Mouse (Mus musculus) kidney, postnatal 36 days (tissue): ENCODE data around the gene Il13.

Experiments used
- DNase-seq, 2 experiments: peaks; one replicate each; pipeline ENCODE4 v3.0.0; 2021 to 2022; ENCODE audit warnings: mixed read lengths in 2 of 2

Gene Il13

DNA sequence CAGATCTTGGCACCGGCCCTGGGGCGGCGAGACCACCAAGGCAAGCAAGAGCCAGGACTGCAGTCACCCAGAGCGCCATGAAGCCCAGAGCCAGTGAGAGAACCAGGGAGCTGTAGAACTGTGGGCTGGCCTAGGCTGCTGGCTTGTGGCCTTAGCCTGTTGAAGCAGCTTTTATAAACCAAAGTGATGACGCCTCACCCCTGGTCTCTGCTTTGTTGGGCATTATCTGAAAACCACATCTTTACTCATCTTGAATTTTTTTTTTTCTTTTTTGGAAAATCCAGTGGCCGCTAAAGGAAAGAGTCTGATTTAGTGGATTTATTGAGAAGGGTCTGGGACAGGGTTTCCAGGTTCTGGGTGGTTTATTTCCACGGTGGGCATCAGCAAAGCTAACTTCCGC, at the start of gene Il13:
Il13 (minus strand) TSS at position 147 of the 400 bp plus-strand sequence.
- no peak for DNase-seq

DNA sequence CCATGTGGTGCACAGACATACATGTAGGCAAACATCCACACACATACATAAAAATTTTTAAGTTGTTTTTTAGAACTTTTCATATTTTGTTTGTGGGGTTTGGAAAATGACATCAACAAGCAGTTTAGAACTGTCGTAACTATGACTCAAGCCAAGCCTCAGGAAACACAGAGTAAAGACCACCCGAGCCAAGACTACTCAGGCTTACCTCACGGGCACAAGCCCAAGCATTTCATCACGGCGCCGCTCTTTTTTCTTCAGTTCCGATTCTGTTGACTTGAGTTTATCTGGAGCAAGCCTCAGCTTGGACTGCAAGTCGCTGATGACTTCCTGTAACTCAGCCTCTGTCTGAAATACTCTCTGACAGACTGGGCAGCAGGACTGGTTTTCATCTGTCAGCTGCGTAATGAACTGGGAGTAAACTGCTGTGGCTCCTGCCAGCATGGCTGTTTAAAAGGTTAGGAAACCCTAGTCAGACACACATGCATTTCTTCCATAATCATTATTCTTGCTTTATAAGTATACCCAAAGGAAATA, 48.6 kb upstream of the Il13 start:
- DNase-seq: no peak

DNA sequence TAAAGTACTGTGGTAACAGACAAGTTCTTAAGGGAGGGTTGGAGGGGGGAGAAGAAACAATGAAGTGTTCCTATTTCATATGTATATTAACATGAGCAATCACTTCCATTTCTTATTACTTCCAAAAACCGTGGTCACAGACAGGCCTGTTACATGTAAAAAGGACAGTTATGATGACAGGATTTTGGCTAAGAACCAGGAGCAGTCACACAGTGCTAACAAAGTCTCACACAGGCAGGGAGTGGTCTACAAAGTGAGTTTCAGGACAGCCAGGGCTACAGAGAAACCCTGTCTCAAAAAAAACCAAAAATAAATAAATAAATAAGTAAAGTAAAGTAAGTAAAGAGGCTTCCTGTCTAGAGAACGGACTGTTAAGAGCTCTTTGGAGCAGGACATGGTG, 47.7 kb upstream of the Il13 start:
- DNase-seq: no peak

DNA sequence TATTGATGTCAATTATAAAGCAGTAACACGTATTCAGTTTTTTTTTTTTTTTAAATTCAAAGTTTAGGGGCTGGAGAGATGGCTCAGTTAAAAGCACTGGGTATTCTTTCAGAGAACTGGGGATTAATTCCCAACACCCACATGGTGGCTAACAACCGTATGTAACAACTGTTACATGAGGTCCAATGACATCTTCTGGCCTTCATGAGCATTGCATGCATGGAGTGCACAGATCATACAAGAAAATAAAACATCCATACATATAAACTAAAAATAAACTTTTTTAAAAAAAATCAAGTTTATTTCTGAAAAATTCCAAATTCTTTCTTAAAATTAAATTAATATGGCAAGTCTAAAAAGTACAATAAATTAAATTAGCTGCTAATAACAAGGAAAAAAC, 47.2 kb upstream of the Il13 start:
- DNase-seq: no peak

DNA sequence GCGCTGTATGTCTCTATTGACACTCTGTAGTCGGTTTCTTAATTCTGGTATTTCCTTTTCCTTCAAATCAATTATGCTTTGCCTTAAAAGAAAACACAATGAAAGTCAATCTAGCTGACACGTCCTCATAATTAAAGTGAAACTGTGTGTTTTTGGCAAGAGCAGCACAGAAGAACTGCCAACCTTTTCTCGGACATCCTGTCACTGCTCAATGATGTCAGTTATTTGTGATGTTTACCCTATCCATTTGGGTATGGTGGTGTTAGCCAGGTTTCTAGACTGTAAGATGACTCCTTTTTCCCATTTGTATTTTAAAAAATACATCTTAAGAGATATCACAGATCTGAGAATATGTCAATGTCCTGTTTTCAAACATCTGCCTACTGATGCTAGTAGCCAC, 45.6 kb upstream of the Il13 start:
- DNase-seq: peak in 1 of 2 experiments; percentile 8

DNA sequence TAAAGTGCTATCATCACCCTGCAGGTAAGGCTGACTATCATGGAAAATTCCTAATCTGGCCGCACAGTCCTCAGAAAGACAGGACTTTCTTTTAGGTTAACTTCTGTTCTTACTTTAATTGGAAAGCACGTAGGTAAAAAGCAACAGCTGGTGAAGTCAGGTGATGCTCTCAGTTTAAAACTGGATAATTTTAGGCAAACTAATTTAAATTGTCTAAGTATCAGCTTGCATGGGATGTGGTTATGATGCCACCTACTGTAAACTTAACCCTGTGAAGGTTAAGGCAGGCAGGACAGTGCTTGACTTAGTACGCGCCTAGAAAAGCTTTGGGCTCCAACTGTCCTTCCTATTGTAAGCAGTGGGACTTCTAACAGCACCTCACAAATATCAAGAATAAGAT, 36.9 kb upstream of the Il13 start:
- no peak for DNase-seq

DNA sequence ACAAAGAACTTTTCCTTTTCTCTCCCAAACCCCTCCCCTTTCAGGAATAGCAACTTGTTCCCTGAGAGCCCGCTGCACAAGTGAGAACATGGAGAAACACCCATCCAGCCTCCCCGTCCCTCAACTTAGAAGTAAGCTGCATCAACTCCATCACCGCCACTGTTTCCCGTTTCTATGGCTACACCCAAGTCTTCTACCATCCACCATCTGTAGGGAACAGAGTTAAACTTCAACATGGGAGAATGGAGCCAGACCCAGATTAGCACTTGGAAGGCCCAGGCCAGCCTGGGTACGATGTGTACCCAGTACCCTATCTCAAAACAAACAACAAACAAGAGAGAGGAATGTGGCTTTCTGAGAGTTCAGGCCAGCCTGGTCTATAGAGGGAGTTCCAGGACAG, 29.6 kb upstream of the Il13 start:
- no peak for DNase-seq

DNA sequence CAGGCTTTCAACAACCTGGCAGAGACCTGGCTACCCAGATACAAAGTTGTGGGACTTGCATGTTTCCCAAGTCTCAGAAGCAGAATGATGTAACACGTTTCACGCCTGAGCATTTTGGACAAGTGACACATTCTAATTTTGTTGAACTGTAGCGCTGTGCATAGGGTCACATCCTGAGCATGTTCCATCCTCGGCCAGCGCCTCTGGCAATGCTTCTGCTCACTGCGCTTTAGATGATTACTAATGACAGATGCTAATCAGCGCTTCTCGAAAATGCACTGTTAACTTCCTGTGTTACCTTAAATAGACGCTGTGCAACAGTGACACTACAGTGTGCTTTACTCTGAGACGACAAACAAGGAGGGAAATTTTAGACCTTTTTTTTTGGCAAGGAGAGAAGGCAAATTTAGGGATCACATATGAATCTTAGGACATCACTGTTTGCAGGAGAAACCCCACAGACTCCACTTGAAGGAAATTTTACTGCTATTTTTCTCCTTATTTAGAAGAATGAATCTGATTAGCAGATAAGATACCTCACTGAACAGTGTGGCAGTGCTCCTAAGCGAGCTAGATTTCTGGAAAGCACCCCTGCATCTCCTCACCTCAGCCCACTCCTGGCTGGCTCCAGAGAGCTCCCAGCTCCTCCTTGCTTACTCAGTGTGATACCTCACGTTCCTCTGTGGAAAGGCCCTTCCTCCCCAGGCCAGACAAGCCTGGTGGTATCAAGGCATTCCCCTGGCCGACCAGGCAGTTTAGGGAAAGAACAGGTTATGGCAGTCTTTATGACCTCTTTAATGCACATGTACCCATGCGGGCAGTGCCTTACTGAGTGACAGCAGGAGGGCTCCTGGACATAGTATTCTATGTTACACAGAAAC, 28.5 kb upstream of the Il13 start:
- DNase-seq: no peak

DNA sequence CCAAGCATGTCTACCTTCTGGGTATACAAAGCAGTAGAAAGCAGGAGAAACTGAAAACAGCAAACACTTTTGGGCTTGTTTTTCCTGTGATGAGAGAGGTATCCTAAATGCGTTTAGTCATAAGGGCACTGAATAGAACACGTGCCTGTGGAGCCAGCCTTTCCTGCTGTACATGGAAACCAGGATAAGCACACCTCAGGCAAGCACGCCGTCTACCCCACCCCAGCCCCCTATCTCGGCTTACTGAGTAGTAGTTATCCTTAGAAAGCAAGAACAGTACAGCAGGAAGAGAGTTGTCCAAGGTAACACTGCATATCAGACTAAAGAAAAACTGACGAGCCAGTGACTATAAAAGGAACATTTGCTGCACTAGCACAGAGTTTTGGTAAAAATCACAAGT, 23.3 kb upstream of the Il13 start:
- DNase-seq: no peak

DNA sequence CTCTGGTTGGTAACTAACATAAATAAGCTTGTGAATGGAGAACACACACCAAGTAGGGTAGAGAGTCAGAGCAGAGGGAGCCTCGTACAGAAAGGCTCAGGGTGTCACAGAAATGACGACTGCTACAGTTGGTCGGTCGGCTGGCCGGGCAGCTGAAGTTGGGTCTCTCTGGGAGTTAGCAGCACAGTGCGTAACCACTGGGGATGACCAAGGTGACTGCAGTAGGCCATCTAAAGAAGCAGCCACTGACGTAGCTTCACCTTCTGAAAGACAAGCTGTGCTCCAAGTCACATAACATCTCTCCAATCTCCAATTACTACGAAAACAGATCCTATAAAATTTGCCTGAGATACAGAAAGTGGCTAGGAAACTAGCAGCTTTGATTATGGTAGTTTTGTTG, 22.9 kb upstream of the Il13 start:
- no peak for DNase-seq

DNA sequence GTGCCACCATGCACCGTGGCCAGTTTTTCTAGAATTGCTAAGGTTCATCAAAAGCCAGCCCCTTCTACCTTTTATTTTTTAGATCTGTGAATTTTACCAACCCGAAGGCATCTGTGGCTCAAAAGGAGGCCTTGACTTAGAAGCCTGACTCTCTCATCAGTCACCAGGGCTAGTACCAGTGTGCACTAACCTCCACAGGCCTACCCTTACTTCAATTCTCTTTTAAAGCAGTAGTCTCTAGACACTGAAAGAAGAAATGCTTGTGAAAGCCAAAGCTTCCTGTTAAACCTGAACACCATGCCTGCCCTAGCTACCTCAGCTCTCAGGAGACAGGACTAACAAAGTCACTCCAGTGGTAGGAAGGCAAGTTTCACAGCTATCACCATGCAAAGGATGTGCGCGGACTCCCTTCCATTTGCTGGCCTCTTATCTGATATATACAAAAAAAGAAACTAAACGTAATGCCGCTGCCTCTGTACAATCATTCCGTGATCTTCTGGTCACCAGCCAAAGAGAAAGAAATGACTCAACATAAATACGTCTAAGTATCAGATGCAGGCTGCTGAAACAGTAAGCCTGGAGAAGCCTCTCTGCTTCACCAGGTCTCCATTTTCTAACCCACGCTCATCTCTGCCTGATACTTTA, 22.2 kb upstream of the Il13 start:
- no peak for DNase-seq

DNA sequence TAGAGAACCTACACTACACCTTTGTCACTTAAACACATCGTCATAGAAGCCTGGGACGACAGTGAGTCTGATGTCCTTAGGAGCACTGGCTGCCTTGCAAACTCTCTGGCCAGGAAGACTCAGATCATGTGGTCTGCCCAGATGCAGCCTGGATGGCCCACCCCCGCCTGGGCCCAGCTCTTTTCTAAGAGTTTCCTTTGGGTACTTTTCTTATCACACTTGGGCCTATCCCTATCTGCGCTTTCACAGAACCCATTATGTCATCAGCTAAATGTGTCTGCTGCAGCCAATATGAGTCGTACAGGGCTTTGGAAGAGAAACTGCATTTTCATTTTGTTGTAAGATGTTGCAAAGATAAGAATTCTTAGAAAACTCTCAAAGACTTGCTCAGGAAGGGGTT, 20.5 kb upstream of the Il13 start:
- no peak for DNase-seq

DNA sequence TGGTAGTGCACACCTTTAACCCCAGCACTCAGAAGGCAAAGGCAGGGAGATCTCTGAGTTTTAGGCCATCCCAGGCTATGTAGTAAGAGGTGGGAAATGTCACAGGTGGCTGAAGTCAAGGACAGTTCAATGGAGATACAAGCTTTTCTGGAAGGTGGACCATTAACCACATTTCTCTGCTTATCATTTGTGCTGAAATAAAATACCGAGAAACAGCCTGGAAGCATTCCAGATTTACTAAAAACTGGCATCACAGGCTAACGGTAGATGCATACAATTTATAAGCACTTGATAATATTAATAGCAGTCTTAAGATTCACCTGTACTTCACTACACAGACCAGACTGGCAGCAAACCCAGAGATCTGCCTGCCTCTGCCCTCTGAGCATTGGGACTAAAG, 17.9 kb upstream of the Il13 start:
- DNase-seq: no peak

DNA sequence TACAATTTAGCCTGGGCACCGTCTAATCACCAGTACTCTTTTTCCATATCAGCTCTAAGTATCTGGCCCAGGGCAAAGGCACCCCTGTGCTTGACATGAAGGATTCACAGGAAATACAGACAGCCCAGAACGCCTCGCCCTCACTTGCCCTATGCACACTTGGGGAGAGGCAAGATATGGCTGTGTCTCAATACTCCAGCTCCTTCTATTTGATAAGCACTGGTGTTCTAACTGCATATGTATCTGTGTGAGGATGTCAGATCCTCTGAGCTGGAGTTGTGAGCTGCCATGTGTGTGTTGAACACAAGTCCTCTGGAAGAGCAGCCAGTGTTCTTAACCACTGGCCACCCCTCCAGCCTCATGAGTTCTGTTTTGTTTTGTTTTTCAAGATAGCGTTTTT, 16.9 kb upstream of the Il13 start:
- DNase-seq: no peak

DNA sequence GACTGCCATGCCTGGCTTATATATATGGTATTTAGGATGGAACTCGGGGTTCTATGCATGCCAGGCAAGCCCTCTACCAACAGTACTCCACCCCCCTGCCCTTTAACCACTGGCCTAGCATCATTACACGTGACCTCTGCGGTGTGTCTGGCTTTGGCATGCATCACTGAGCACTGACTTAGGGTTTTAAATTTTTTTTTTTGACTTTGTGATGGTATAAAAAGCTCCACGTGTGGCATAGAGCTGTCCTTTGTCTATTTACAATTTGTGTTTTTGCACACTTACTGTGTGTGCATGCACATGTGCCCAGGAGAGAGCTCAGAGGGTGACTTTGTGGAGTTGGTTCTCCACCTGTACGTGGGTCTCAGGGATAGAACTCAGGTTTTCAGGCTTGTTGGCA, 9.5 kb upstream of the Il13 start:
- no peak for DNase-seq

DNA sequence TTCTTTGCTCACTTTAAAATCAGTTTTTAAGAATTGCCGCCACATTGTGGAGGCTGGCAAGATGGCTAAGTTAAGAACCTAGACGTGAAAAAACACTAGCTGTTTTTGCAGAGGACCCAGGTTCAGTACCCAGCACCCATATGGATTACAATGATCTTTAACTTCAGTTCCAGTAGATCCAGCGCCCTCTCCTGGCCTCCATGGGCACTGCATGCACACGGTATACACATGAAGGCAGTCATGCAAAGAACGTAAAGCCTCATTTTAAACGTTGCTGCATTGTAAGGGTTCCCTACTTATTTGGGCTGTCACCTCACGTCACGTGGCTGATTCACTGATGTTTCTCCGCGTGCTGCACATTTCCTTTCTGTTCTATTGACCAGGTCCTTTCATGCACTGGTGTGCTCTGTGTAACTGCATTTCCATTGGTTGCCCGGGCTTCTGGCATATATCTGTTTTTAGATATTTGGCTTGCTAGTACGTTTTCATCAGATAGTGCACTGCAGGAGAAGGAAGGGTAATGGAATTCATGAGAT, 8.3 kb upstream of the Il13 start:
- no peak for DNase-seq

DNA sequence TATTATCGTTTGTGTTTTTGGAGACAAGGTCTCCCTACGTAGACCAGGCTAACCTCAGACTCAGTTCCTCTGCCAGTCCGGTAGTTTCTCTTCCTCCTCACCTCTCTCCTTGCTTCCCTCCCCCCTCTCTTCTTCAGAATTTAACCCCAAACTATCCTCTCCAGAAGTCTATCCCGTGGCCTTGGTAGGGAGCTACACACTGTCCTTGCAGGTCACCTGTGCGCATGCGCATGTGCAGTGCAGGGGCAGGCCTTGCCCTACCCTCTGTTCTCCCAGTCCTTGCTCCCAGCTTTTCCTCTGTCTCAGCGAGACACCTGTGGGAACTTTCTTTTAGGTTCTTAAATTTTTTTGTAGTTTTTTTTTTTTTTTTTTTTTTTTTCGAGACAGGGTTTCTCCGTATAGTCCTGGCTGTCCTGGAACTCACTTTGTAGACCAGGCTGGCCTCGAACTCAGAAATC, 3.3 kb upstream of the Il13 start:
- no peak for DNase-seq

DNA sequence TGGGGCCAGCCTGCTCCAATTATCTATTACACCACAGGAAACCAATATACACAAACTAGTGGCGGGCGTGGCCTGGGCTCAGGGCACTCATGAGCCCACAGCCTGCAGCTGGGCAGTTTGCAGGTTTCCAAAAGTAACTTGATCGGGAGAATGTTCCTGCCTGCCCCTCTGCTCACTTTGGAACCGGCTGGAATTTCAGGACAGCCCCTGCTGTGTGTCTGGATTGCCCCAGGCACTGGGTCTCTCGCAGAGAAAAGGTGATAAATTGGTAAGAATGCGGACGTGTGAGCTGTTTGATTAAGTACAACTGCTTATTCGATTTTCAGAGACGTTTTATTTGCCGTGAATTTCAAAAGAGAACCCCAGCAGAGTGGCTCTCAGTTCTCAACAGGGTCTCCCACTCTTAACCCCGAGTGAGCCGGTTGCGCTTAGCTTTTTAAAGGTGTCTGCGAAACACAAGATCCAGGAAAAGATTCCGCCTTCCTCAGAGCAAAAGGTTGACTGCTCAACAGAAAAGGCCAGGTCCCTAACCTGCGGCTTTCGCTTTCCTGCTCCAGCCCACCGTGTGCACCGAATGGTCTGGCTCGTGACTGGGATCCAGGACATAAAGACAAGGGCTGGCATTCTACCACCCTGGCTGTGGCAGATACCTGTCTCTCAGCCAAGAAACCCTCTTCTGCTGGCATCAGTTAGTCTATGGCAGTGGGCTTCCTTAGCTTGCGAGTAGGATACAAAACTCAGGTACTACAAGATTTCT, 2.7 kb upstream of the Il13 start:
- no peak for DNase-seq

DNA sequence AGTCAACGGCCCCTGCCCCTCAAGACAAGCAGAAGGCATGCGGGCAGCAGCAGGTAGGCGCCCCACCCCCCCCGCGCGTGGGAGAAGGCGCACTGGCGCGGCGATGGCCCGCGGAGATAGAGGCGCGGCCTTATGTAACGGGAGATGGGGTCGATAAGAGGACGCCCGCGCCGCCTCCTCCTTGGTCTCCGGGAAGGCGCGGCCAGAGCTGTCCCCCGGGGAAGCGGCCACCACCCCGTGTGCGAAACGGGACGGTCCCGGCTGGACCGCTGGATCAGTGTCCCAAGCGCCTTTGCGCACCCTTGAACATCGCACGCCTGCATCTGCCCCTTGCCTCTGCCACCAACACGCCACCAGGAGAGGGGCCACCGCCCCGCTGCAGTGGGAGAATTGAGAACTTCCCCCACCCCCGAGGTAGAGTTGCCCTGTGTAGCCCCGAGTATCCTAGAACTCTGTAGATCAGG, 1.7 kb upstream of the Il13 start:
- DNase-seq: peak in 1 of 2 experiments; percentile 25

DNA sequence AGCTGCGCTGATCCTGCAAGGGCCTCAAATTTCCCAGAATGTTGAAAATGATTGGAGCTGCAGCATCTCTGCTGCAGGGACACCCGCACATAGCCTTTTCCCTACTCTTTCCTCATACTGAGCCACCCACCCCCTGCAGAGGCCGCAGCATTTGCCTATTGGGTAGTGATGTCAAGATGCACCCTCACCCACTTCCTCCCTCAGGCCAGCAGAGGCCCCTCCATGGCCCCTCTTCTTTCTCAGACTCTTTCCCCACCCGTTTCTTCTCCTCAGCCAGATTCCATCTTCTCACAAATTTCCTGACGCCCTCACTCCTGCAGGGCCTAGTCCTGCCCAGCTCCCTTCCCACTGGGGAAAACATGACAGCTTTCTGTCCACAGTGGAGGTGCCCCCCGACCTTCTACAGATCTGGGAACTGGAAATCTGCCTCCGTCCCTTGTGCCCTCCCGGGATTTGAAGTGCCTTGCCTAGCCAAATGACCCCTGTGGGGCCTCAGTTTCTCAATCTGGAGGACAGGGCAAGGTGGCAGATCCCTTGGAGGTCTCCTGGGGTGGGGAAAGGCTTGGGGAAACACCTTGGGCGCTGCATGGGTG, 1.2 kb upstream of the Il13 start:
- no peak for DNase-seq

DNA sequence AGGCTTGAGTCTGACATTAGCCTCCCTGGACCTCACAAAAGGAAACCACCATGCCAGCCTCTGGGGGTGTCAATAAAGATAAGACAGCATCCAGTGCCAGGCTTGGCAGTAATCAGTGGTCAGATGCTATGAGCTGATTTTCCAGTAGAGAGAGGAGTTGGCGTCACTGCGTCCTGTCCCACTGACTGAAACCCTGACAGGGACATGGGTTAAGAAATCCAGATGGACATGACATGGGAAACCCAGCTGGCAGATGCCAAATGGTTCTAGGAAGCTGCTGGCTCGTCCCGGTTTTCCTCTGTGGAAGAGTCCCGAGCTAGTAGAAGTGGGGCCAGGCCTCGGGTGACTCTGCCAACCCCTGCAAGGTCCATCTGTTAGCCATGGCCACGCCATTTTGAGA, 858 bp downstream of the Il13 start:
- no peak for DNase-seq

DNA sequence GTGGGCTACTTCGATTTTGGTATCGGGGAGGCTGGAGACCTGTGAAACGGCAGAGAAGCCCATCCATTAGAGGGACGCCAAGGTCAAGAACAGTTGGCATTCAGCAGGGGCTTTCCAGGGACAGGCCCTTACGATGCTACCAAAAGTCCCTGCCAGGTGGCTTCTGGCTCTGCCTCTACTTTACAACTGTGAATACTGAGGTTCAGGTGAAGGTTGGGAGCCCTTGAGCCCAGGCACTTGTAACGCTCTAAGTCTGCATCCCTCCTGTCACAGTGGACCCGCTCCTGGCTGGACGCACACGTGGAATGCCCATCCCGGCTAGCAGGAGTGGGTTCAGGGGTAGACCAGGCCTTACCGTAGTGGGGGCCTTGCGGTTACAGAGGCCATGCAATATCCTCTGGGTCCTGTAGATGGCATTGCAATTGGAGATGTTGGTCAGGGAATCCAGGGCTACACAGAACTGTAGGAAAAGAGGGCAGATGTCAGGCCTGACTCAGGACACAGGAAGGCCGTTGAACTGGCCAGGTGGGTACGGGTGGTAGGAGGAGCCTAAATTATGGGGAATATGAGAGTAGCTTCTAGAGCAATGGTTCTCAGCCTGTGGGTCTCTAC, 2.3 kb downstream of the Il13 start:
- DNase-seq: peak in 1 of 2 experiments; percentile 34
